Mouse (Mus musculus): ENCODE data around the gene Ubqlnl.

The Ubqlnl gene

GRCm38 (mm10) chr7:104150456-104150855 is at the start of gene Ubqlnl:
TSS of gene Ubqlnl (minus strand) at chr7:104150556.
- DNase-seq (ENCODE audit: low spot score in 2 of 2), result no peak

DNA sequence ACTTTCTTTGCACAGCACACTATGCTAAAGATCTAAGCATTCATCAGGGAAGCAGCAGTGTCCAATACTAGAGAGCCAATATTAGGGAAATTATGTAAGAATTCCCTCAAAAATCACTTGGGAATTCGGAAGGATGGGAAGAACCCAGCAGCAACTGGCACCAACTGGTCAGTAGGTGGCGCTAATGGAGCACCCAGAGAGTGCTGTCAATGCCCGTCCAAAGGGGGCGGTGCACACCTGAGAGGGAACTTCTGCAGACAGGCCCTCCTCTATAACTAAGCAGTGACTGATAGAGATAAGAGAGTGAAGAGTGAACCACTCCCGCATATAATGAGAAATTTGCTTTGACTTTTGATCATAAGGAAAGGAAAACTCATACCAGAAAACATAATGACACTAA is 49.5 kb upstream of the Ubqlnl start:
- peak; percentile 69 to 75 for DNase-seq (ENCODE audit: low spot score in 2 of 2)

DNA sequence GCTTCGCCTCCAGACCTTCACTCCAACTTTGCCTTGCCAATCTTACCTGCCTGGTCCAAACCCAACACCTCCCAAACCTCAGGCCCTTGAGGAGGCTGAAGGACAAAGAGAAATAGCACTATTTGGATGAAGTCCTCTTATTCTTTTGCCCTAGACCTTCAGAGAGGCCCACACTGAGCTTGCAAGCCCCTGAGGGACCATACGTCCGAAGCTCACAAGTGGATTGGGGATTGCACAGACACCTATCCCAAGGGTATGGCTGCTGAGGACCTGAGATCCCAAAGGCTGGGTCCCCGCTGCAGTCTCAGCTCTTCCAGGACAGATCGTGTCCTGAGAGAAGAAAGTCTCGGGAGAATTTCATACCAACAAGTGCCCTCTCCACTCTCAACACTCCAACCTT is 45.5 kb upstream of the Ubqlnl start, which contains the start of gene Olfr649:
Gene Olfr649, minus strand, starts transcription at position 101 of the 400 bp plus-strand sequence.
- no peak for DNase-seq (ENCODE audit: low spot score in 2 of 2)

DNA sequence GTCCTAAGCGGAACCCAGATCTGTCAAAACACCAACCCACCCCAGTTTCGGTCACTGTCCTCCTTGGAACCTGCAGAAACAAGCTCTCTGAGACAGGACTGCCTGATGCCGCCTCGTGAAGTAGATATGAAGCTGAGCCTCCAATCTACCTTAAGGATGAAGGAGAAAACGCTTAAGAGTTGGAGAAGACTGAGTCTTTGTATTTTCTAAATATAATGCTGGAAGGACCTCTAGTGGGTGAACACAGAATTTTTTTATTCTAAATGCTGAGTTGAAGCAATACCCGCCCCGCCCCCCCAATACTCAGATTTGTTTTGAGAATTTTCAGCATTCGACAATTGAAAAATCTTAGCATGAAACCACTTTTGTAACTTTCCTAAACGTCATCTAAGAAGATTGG is 40.9 kb upstream of the Ubqlnl start:
- no peak for DNase-seq (ENCODE audit: low spot score in 2 of 2)

GRCm38 (mm10) chr7:104183292-104183691 is 32.9 kb upstream of the Ubqlnl start, which contains the start of gene Olfr648:
TSS of gene Olfr648 (minus strand) at chr7:104183392.
- DNase-seq (ENCODE audit: low spot score in 2 of 2), result no peak

GRCm38 (mm10) chr7:104179074-104179473 is 28.7 kb upstream of the Ubqlnl start:
- DNase-seq (ENCODE audit: low spot score in 2 of 2), result no peak

DNA sequence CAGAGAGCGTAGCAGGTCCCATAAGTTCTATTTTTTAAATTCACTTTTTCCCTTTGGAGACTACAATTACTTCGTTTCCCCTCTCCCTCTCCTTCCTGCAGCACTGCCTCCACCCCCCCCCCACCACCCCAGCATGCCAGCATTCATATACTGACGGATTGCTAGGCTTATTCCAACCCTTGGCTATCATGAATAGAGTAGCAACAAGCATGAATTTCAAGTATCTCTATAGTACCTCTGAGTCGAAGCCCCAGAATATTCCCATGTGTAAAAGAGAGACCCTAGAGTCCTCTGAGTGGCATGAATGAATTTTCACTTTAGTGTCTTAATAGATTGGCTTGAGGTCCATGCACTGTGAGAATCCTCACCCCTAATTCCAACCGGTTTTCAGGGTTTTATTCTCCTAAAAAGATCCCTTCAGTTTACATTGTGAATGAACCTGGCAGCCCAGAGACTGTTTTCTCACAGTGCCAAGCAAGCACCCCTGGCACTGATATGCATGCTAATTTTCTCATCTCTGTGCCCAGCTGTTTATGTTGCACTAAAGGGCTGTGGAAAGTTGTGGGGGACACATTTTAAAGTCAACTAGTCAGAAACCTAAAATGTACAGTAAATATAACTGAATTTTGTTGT is 28.2 kb upstream of the Ubqlnl start:
- no peak for DNase-seq (ENCODE audit: low spot score in 2 of 2)

DNA sequence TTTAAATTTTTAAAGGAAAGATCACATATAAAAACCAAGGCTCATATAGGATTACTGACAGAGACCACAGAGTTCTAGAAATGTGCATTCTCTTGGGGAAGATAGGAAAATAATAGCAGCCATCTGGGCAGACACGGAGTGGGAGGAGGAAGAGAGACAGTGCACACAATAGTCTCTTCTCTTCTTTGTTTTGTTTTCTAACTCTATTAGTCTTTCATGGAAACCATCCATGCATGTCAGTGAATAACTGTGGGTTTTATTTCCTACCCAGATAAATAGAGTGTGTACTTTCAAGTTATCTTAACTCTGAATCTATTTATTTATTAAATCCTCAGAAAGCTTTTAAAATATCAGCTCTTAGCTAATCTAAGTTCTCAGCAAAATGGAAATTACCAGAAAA is 24.7 kb upstream of the Ubqlnl start:
- no peak for DNase-seq (ENCODE audit: low spot score in 2 of 2)

DNA sequence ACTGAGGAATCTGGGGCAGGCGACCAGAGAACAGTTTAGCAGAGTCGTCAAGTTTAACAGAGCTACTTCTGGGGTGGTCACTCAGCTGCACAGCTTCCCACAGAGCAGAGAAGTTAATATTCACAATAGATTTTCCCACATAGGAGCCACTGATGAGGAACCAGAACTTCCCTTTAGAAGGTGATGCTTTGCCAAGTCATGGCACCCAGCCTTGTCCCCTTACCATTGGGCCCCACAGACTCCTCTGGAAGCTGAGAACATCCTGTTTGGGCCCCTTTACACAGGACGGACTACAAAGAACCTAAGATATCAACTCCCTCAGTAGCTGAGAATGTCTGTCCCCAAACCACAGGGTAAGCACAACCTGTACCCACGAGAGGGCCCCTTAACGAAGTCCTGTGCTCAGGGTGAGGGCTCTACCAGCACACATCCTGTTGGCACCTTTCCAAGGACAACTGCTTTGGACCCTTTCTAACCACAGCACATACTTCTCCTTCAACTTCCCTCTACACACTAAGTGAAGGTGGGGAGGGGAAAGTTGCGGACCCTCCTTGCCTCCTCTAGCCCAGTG is 19.4 kb upstream of the Ubqlnl start:
- DNase-seq (ENCODE audit: low spot score in 2 of 2), result peak; percentile 22 to 29

GRCm38 (mm10) chr7:104167105-104167504 is 16.7 kb upstream of the Ubqlnl start:
- no peak for DNase-seq (ENCODE audit: low spot score in 2 of 2)

DNA sequence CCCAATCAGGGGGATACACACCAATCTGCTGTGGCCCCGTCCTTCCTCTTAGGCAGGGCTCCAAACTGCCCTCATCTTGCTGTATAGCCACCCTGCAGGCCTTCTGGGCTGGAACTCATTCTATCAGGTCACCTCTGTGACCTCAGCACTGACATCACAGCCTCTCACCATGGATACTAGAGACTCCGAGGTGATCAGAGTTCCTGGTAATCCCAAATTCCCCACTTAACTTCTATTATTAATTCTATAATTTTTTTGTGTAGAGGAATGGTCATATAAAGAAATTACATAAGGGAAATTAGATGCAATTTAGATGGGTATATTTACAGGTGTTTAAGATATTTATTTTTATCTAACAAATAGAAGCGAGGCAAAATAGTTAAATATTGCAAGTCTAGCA is 7.2 kb downstream of the Ubqlnl start, which contains the start of gene Ubqln3:
Gene Ubqln3, minus strand, starts transcription at position 101 of the 400 bp plus-strand sequence.
- no peak for DNase-seq (ENCODE audit: low spot score in 2 of 2)

- DNase-seq (ENCODE audit: low spot score in 2 of 2), result no peak
These were observed 13.1 kb downstream of the Ubqlnl start, which contains the start of gene Olfr643 for GRCm38 (mm10) chr7:104137305-104137704. TSS of gene Olfr643 (minus strand) at chr7:104137405.

DNA sequence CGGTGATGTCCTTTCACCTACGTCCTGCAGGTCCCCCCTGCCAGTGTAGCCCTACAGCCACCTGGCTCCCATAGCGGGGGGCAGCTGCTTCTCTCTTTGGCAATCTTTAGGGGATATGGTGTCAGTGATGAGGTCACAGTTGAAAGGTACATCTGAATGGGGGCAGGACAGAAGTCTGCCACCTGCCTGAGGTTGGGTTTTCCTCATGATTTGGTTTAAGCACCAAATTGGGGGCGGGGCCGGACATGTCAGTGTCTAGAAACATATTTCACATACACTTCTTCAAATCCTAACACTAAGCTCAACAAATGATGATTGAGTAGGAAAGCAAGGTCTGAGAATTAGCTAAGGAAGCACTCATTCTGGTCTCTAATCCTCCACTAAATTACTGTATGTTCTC is 20.6 kb downstream of the Ubqlnl start, which contains the start of gene Ubqln5:
Gene Ubqln5, minus strand, starts transcription at position 101 of the 400 bp plus-strand sequence.
- DNase-seq (ENCODE audit: low spot score in 2 of 2), result no peak

DNA sequence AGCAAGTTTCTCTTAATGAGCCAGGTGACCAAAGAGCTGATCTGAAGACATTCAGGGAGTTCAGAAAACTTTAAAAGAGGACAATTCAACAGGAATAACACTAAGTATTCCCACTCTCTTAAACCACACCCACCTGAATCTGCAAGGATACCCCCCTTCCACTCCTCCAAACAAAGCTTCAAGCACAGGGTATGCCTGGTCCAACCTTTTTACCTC is 45.7 kb downstream of the Ubqlnl start, which contains the start of gene Olfr646:
Gene Olfr646, plus strand, starts transcription at position 117 of the 216 bp plus-strand sequence.
- DNase-seq (ENCODE audit: low spot score in 2 of 2), result no peak

GRCm38 (mm10) chr7:104103913-104104756 is 46.2 kb downstream of the Ubqlnl start:
- DNase-seq (ENCODE audit: low spot score in 2 of 2), result no peak

Data from spleen, postnatal 36 days (tissue).